Mouse (Mus musculus): ENCODE data around the gene Klhl29. TPM values are rescaled to one million over a fixed set of nuclear protein-coding genes. Genes with fewer than 3 reads are reported as not detected.
"Not testable (repeated sequence)": the region's sequence is repeated elsewhere in the genome, so short reads cannot be mapped to it uniquely, and the experiment has no call there.

The Klhl29 gene
- polyA plus RNA-seq, 1 experiment from 2014 or later = 0.64 TPM

GRCm38 (mm10) chr12:5350491-5351285, 24.8 kb downstream of the Klhl29 start:
- H3K36me3 ChIP-seq (ENCODE audit: control insufficient read depth, insufficient read depth, low read length) = no peaks in the 10 kb centered on the region
- H3K4me1 ChIP-seq (replicated peaks; ENCODE audit: control insufficient read depth, insufficient read depth) = no peaks in the 10 kb centered on the region
- ATAC-seq (ENCODE audit: low FRiP score, low TSS enrichment) (no peak), DNase-seq (ENCODE audit: low spot score) (no peak)
- H3K9ac ChIP-seq (ENCODE audit: low read length) = no peak overlapping the region
- no peak overlapping the region for H3K4me3 ChIP-seq (ENCODE audit: low read depth, low read length)
- H3K4me2 ChIP-seq (replicated peaks; ENCODE audit: low read depth) = no peak overlapping the region
- H3K27ac ChIP-seq (replicated peaks) = 0 out of 2 replicates have a peak overlapping the region, but pooled peaks have one; percentile 40
- no peaks in the 10 kb centered on the region for H3K27me3 ChIP-seq (ENCODE audit: control insufficient read depth, insufficient read depth, low read length)
- TF ChIP-seq CTCF (IDR thresholded peaks at IDR 0.05; ENCODE audit: low read depth) = no peak
- no peak for TF ChIP-seq EP300 (optimal IDR thresholded peaks at IDR 0.05)
- 70% methylated on average over 11 of the region's 11 CpGs for WGBS
- H3K9me3 ChIP-seq (ENCODE audit: control insufficient read depth, low read length) = no peaks in the 10 kb centered on the region

DNA sequence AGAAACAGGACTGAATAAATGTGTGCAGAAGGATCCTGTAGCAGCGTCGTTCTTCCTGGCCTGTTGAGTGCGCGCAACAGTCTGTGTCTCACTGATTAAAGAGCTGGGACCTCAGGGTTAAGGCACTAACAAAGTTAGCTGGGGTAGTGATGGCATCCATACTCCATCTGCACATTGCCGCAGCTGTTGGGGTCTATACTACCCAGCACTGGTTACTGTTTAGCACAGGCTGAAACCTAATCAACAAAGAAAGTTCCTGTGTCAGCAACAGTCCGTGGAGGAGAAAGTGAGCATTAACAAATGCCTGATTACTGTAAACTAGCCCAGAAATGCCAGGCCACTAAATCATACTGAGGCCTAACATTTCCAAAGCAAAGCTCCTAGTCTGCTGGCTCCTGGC, 30.4 kb downstream of the Klhl29 start:
- Histone ChIP-seq H3K4me3 (ENCODE audit: low read depth, low read length) (no peak overlapping the region), H3K27me3 (ENCODE audit: control insufficient read depth, insufficient read depth, low read length) (no peaks in the 10 kb centered on the region), H3K9me3 (ENCODE audit: control insufficient read depth, low read length) (no peaks in the 10 kb centered on the region), H3K27ac (replicated peaks) (no peak overlapping the region), H3K4me1 (replicated peaks; ENCODE audit: control insufficient read depth, insufficient read depth) (no peaks in the 10 kb centered on the region), H3K36me3 (ENCODE audit: control insufficient read depth, insufficient read depth, low read length) (no peaks in the 10 kb centered on the region), H3K9ac (ENCODE audit: low read length) (no peak overlapping the region), H3K4me2 (replicated peaks; ENCODE audit: low read depth) (no peak overlapping the region)
- no peak for DNase-seq (ENCODE audit: low spot score)
- no peak for TF ChIP-seq EP300 (optimal IDR thresholded peaks at IDR 0.05)
- WGBS = 69% methylated on average over 6 of the region's 6 CpGs
- no peak for ATAC-seq (ENCODE audit: low FRiP score, low TSS enrichment)

- H3K4me3 ChIP-seq (ENCODE audit: low read depth, low read length); ATAC-seq (ENCODE audit: low FRiP score, low TSS enrichment); H3K36me3 ChIP-seq (ENCODE audit: control insufficient read depth, insufficient read depth, low read length); DNase-seq (ENCODE audit: low spot score); H3K9me3 ChIP-seq (ENCODE audit: control insufficient read depth, low read length); H3K27me3 ChIP-seq (ENCODE audit: control insufficient read depth, insufficient read depth, low read length); H3K4me2 ChIP-seq (replicated peaks; ENCODE audit: low read depth); H3K27ac ChIP-seq (replicated peaks); H3K9ac ChIP-seq (ENCODE audit: low read length); H3K4me1 ChIP-seq (replicated peaks; ENCODE audit: control insufficient read depth, insufficient read depth): not testable (repeated sequence)
- WGBS = 75% methylated on average over 6 of the region's 7 CpGs
Measured at GRCm38 (mm10) chr12:5344457-5344856, 31.0 kb downstream of the Klhl29 start.

- no peaks in the 10 kb centered on the region for H3K36me3 ChIP-seq (ENCODE audit: control insufficient read depth, insufficient read depth, low read length)
- TF ChIP-seq EP300 (optimal IDR thresholded peaks at IDR 0.05) (no peak), CTCF (IDR thresholded peaks at IDR 0.05; ENCODE audit: low read depth) (no peak)
- no peak for DNase-seq (ENCODE audit: low spot score)
- no peaks in the 10 kb centered on the region for H3K9me3 ChIP-seq (ENCODE audit: control insufficient read depth, low read length)
- no peak overlapping the region for H3K27ac ChIP-seq (replicated peaks)
- WGBS = 87% methylated on average over 6 of the region's 6 CpGs
- ATAC-seq (ENCODE audit: low FRiP score, low TSS enrichment) = no peak
- no peak overlapping the region for H3K4me2 ChIP-seq (replicated peaks; ENCODE audit: low read depth)
- H3K4me3 ChIP-seq (ENCODE audit: low read depth, low read length) = no peak overlapping the region
- no peaks in the 10 kb centered on the region for H3K4me1 ChIP-seq (replicated peaks; ENCODE audit: control insufficient read depth, insufficient read depth)
- H3K27me3 ChIP-seq (ENCODE audit: control insufficient read depth, insufficient read depth, low read length) = no peaks in the 10 kb centered on the region
- H3K9ac ChIP-seq (ENCODE audit: low read length) = no peak overlapping the region
Measured at GRCm38 (mm10) chr12:5340151-5340603, 35.3 kb downstream of the Klhl29 start.

- no peak for DNase-seq (ENCODE audit: low spot score)
- WGBS = 44% methylated on average over 8 of the region's 8 CpGs
- H3K4me2 ChIP-seq (replicated peaks; ENCODE audit: low read depth) = no peak overlapping the region
Measured at GRCm38 (mm10) chr12:5336927-5337712, 38.4 kb downstream of the Klhl29 start.

DNA sequence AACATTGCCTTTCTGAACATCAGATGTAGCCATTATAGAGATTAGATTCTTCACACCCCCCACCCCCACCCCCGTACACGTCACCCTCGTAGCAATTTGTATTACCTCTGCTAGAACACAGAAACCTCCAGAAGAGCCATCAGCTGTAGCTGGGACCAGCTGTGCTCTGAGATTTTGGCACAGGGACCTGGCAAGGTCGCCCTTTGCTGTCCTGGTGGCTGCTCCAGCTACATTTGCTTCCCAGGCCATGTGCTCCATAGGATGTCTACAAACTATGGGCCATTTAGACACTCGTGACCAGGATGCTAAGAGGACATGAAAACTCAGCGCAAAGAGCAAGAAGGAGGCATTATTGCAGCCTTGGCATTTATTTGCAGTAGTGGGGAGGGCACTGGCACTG, 39.2 kb downstream of the Klhl29 start:
- H3K27me3 ChIP-seq (ENCODE audit: control insufficient read depth, insufficient read depth, low read length) = no peaks in the 10 kb centered on the region
- H3K4me2 ChIP-seq (replicated peaks; ENCODE audit: low read depth) = no peak overlapping the region
- no peak overlapping the region for H3K9ac ChIP-seq (ENCODE audit: low read length)
- H3K4me1 ChIP-seq (replicated peaks; ENCODE audit: control insufficient read depth, insufficient read depth) = no peaks in the 10 kb centered on the region; the same call in 1 of the 2 replicates
- no peak overlapping the region for H3K27ac ChIP-seq (replicated peaks)
- no peak overlapping the region for H3K4me3 ChIP-seq (ENCODE audit: low read depth, low read length)
- WGBS = 77% methylated on average over 6 of the region's 6 CpGs
- DNase-seq (ENCODE audit: low spot score) = no peak
- no peaks in the 10 kb centered on the region for H3K9me3 ChIP-seq (ENCODE audit: control insufficient read depth, low read length)
- ATAC-seq (ENCODE audit: low FRiP score, low TSS enrichment) = no peak
- H3K36me3 ChIP-seq (ENCODE audit: control insufficient read depth, insufficient read depth, low read length) = no peaks in the 10 kb centered on the region
- TF ChIP-seq CTCF (IDR thresholded peaks at IDR 0.05; ENCODE audit: low read depth) (no peak), EP300 (optimal IDR thresholded peaks at IDR 0.05) (no peak)

More at GRCm38 (mm10) chr12:5336927-5337712, 38.4 kb downstream of the Klhl29 start:
- Histone ChIP-seq H3K27ac (replicated peaks) (no peak overlapping the region), H3K27me3 (ENCODE audit: control insufficient read depth, insufficient read depth, low read length) (no peaks in the 10 kb centered on the region), H3K4me3 (ENCODE audit: low read depth, low read length) (no peak overlapping the region), H3K9ac (ENCODE audit: low read length) (no peak overlapping the region), H3K36me3 (ENCODE audit: control insufficient read depth, insufficient read depth, low read length) (no peaks in the 10 kb centered on the region), H3K4me1 (replicated peaks; ENCODE audit: control insufficient read depth, insufficient read depth) (no peaks in the 10 kb centered on the region; the same call in 1 of the 2 replicates), H3K9me3 (ENCODE audit: control insufficient read depth, low read length) (no peaks in the 10 kb centered on the region)
- ATAC-seq (ENCODE audit: low FRiP score, low TSS enrichment) = no peak
- TF ChIP-seq CTCF (IDR thresholded peaks at IDR 0.05; ENCODE audit: low read depth) = no peak
- no peak for TF ChIP-seq EP300 (optimal IDR thresholded peaks at IDR 0.05)
